Mouse (Mus musculus): Measurements from ENCODE around the gene Pxmp4. TPM values are rescaled to one million over a fixed set of nuclear protein-coding genes. Genes with fewer than 3 reads are reported as not detected.

The Pxmp4 gene
- polyA plus RNA-seq, 1 experiment = 1.2 TPM

DNA sequence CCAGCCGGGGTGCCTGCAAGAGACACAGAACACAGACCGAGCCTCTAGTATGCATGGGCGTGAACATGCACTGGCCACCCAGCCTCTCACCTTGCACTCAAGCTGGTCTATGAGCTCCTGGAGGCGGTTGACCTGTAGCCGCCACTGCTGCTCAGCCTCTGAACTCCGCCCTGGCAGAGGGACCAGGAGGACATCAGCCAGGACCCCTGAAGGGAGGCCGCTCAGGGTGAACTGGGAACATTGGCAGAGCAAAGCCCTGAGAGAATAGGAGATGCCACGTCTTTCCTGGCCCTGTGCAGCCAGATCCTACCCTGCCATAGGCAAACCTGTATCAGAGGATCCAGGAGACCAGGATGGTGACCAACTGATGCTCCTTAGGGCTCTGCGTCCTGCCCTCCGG is 56.8 kb downstream of the Pxmp4 start, which contains the start of gene 1700003F12Rik:
1700003F12Rik (plus strand) TSS at position 375 of the 400 bp plus-strand sequence.
- TF ChIP-seq GATA1 (IDR thresholded peaks at IDR 0.05; ENCODE audit: low read length) (no peak), TAL1 (IDR thresholded peaks at IDR 0.05; ENCODE audit: low read length) (no peak)
- no peak within 1 kb of the TSS for H3K4me3 ChIP-seq (replicated peaks)
- H3K36me3 ChIP-seq (ENCODE audit: control insufficient read depth) = no peaks in the 10 kb centered on the region
- peaks cover 4% of the 10 kb centered on the region; the same call in 1 of the 2 replicates for H3K9me3 ChIP-seq (ENCODE audit: control insufficient read depth, low read length)
- peaks cover 32% of the 10 kb centered on the region for H3K27me3 ChIP-seq (ENCODE audit: control insufficient read depth)
- H3K4me1 ChIP-seq (ENCODE audit: control insufficient read depth) = peaks cover 15% of the 10 kb centered on the region

- Histone ChIP-seq H3K9me3 (ENCODE audit: control insufficient read depth, low read length) (no peaks in the 10 kb centered on the region), H3K4me1 (ENCODE audit: control insufficient read depth) (peaks cover 2% of the 10 kb centered on the region), H3K36me3 (ENCODE audit: control insufficient read depth) (peaks cover 3% of the 10 kb centered on the region; the same call in 1 of the 2 replicates), H3K4me3 (replicated peaks) (no peak overlapping the region), H3K27me3 (ENCODE audit: control insufficient read depth) (peaks cover 3% of the 10 kb centered on the region)
- TF ChIP-seq TAL1 (IDR thresholded peaks at IDR 0.05; ENCODE audit: low read length) = no peak
- no peak for TF ChIP-seq GATA1 (IDR thresholded peaks at IDR 0.05; ENCODE audit: low read length)
Observed at GRCm38 (mm10) chr2:154543567-154544347, 59.8 kb downstream of the Pxmp4 start.

GRCm38 (mm10) chr2:154541630-154542029 is 61.9 kb downstream of the Pxmp4 start:
- H3K27me3 ChIP-seq (ENCODE audit: control insufficient read depth) = no peaks in the 10 kb centered on the region
- no peak overlapping the region for H3K4me3 ChIP-seq (replicated peaks)
- no peak for TF ChIP-seq GATA1 (IDR thresholded peaks at IDR 0.05; ENCODE audit: low read length)
- TF ChIP-seq TAL1 (IDR thresholded peaks at IDR 0.05; ENCODE audit: low read length) = no peak
- no peaks in the 10 kb centered on the region for H3K9me3 ChIP-seq (ENCODE audit: control insufficient read depth, low read length)
- peaks cover 10% of the 10 kb centered on the region for H3K36me3 ChIP-seq (ENCODE audit: control insufficient read depth)
- H3K4me1 ChIP-seq (ENCODE audit: control insufficient read depth) = peaks cover 4% of the 10 kb centered on the region; the same call in 1 of the 2 replicates

DNA sequence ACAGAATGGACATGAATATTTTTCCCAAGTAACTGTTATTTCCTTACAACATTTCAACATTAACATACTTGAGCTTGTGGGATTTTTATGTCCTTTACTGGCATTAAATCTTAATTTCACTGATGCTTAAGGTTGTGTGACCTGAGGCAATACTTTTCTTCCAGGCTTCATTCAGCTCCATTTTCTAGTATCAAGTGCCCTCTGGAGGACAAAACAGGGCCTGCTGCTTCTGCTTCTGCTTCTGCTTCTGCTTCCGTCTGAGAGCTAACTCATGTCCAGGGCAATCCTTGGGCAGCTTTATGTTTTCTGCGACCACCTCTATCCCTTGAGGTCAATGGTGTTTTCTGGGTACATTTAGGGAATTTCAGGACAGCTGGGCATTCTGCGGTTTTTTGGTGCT is 63.8 kb downstream of the Pxmp4 start:
- peaks cover 4% of the 10 kb centered on the region; the same call in 1 of the 2 replicates for H3K4me1 ChIP-seq (ENCODE audit: control insufficient read depth)
- H3K4me3 ChIP-seq (replicated peaks) = no peak overlapping the region
- TF ChIP-seq GATA1 (IDR thresholded peaks at IDR 0.05; ENCODE audit: low read length) (no peak), TAL1 (IDR thresholded peaks at IDR 0.05; ENCODE audit: low read length) (no peak)
- H3K9me3 ChIP-seq (ENCODE audit: control insufficient read depth, low read length) = no peaks in the 10 kb centered on the region
- no peaks in the 10 kb centered on the region for H3K27me3 ChIP-seq (ENCODE audit: control insufficient read depth)
- H3K36me3 ChIP-seq (ENCODE audit: control insufficient read depth) = peaks cover 22% of the 10 kb centered on the region

GRCm38 (mm10) chr2:154538710-154539109 is 64.8 kb downstream of the Pxmp4 start:
- H3K36me3 ChIP-seq (ENCODE audit: control insufficient read depth) = peaks cover 27% of the 10 kb centered on the region
- H3K4me1 ChIP-seq (ENCODE audit: control insufficient read depth) = peaks cover 4% of the 10 kb centered on the region; the same call in 1 of the 2 replicates
- no peaks in the 10 kb centered on the region for H3K27me3 ChIP-seq (ENCODE audit: control insufficient read depth)
- no peak overlapping the region for H3K4me3 ChIP-seq (replicated peaks)
- no peaks in the 10 kb centered on the region for H3K9me3 ChIP-seq (ENCODE audit: control insufficient read depth, low read length)
- no peak for TF ChIP-seq GATA1 (IDR thresholded peaks at IDR 0.05; ENCODE audit: low read length)
- TF ChIP-seq TAL1 (IDR thresholded peaks at IDR 0.05; ENCODE audit: low read length) = no peak

DNA sequence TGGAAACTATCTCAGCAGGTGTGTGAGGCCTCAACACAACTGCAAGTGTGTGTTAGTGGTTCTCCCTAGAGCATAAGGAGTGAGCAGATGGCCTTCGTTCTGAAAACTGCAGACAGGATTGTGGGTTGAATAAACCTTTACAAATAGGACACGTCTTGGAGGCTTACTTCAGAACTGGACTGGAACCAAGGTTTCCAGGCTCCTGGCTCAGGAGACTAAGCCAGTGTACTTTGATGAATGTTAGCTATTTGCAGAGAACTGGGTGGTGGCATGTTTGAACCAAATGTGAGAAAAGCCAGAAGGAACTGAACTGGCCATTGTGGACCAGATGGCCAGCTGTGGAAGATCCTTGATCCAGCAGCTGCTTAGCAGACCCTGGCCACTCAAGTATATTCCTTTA is 65.2 kb downstream of the Pxmp4 start:
- Histone ChIP-seq H3K36me3 (ENCODE audit: control insufficient read depth) (peaks cover 28% of the 10 kb centered on the region), H3K4me3 (replicated peaks) (no peak overlapping the region), H3K9me3 (ENCODE audit: control insufficient read depth, low read length) (no peaks in the 10 kb centered on the region), H3K4me1 (ENCODE audit: control insufficient read depth) (peaks cover 4% of the 10 kb centered on the region; the same call in 1 of the 2 replicates), H3K27me3 (ENCODE audit: control insufficient read depth) (no peaks in the 10 kb centered on the region)
- TF ChIP-seq GATA1 (IDR thresholded peaks at IDR 0.05; ENCODE audit: low read length) = no peak
- TF ChIP-seq TAL1 (IDR thresholded peaks at IDR 0.05; ENCODE audit: low read length) = no peak

Other genes with a start within 250 kb of the Pxmp4 start
- 0.02 and 0.05 TPM in 2 replicates for gene Cdk5rap1, start 230.7 kb downstream of the Pxmp4 start, polyA plus RNA-seq (2012)
- gene Snta1, start 195.6 kb downstream of the Pxmp4 start, polyA plus RNA-seq (2012) = 0.07 and 0.08 TPM in 2 replicates
- 0.19 and 0.24 TPM in 2 replicates for gene Cbfa2t2, start 167.2 kb downstream of the Pxmp4 start, polyA plus RNA-seq (2012)
- not detected in 2 replicates for gene 1700003F12Rik, start 56.6 kb downstream of the Pxmp4 start, polyA plus RNA-seq (2012)
- 0.03 TPM in 1 of 2 replicates, not detected in the other for gene Actl10, start 51.9 kb downstream of the Pxmp4 start, polyA plus RNA-seq (2012)
- gene Necab3, start 44.8 kb downstream of the Pxmp4 start, polyA plus RNA-seq (2012) = 0.23 and 0.39 TPM in 2 replicates
- 22.6 and 24.0 TPM in 2 replicates for gene E2f1, start 33.8 kb downstream of the Pxmp4 start, polyA plus RNA-seq (2012)
- gene Zfp341, start 9.6 kb upstream of the Pxmp4 start, polyA plus RNA-seq (2012) = 2.0 and 2.1 TPM in 2 replicates
- 0.19 and 0.33 TPM in 2 replicates for gene 4930519P11Rik, start 9.7 kb upstream of the Pxmp4 start, polyA plus RNA-seq (2012)
- gene Chmp4b, start 48.0 kb upstream of the Pxmp4 start, polyA plus RNA-seq (2012) = 23.8 and 27.6 TPM in 2 replicates
- gene Gm14214, start 166.3 kb upstream of the Pxmp4 start, polyA plus RNA-seq (2012) = not detected in 2 replicates
- 135 and 142 TPM in 2 replicates for gene Raly, start 187.4 kb upstream of the Pxmp4 start, polyA plus RNA-seq (2012)
- not detected in 2 replicates for gene a, start 187.7 kb upstream of the Pxmp4 start, polyA plus RNA-seq (2012)